Mouse (Mus musculus) lung, embryonic 14.5 days (tissue): Measurements from ENCODE around the gene Prph2. TPM values are rescaled to one million over a fixed set of nuclear protein-coding genes. Genes with fewer than 3 reads are reported as not detected.

Experiments used
- ATAC-seq: fragments of 200-750 bp; cut with Nextera tagmentation; 2 replicates; pipeline ENCODE4 v1.8.0; 2017; ENCODE audit warnings: mild to moderate bottlenecking, moderate TSS enrichment, moderate library complexity; ENCODE audit not compliant: insufficient read depth
- DNase-seq: peaks from one replicate; pipeline ENCODE4 v3.0.0-alpha.2; 2015
- H3K27ac ChIP-seq: fragments of 300-500 bp; sonication (generic); 2 replicates; pipeline ENCODE4 v1.5.1; 2014; ENCODE audit warnings: low read depth, mild to moderate bottlenecking, moderate library complexity
- H3K27me3 ChIP-seq: fragments of 300-500 bp; sonication (generic); 2 replicates; pipeline ENCODE4 v1.6.1; 2014; ENCODE audit warnings: low read length, control low read depth; ENCODE audit not compliant: insufficient read depth
- H3K36me3 ChIP-seq: fragments of 300-500 bp; sonication (generic); 2 replicates; pipeline ENCODE4 v1.6.1; 2014; ENCODE audit warnings: control low read depth; ENCODE audit not compliant: insufficient read depth
- H3K4me1 ChIP-seq: fragments of 300-500 bp; sonication (generic); 2 replicates; pipeline ENCODE4 v1.6.1; 2014; ENCODE audit warnings: antibody characterized with exemption, control low read depth; ENCODE audit not compliant: insufficient read depth
- H3K4me2 ChIP-seq: fragments of 300-500 bp; sonication (generic); 2 replicates; pipeline ENCODE4 v1.6.1; 2014; ENCODE audit warnings: mild to moderate bottlenecking
- H3K4me3 ChIP-seq: fragments of 300-500 bp; sonication (generic); 2 replicates; pipeline ENCODE4 v1.5.1; 2014; ENCODE audit warnings: low read depth, low read length
- H3K9ac ChIP-seq: fragments of 300-500 bp; sonication (generic); 2 replicates; pipeline ENCODE4 v1.6.1; 2014
- H3K9me3 ChIP-seq: fragments of 300-500 bp; sonication (generic); 2 replicates; pipeline ENCODE4 v1.6.1; 2016; ENCODE audit warnings: low read depth, low read length, control low read depth
- CTCF ChIP-seq: IDR thresholded peaks from 2 replicates; pipeline ENCODE4 v1.5.1; 2016; ENCODE audit warnings: antibody characterized with exemption, low read depth
- WGBS: fragments of 180-500 bp; shearing (Covaris S2); extraction: QIAGEN DNeasy Blood & Tissue Kit; methylation state at CpG from one replicate; pipeline ENCODE4 v1.1.7; 2014; 5-methylcytosine and 5-hydroxymethylcytosine counted together
- polyA plus RNA-seq: library from polyadenylated mRNA; unstranded; fragments of >200 nt; fragmentation: Nextera tagmentation; extraction: Ambion mirVana; gene quantifications from 2 replicates; pipeline ENCODE4 v1.2.1, GENCODE M21; 2014

Gene Prph2
- polyA plus RNA-seq, 1 experiment from 2014 or later: not detected

DNA sequence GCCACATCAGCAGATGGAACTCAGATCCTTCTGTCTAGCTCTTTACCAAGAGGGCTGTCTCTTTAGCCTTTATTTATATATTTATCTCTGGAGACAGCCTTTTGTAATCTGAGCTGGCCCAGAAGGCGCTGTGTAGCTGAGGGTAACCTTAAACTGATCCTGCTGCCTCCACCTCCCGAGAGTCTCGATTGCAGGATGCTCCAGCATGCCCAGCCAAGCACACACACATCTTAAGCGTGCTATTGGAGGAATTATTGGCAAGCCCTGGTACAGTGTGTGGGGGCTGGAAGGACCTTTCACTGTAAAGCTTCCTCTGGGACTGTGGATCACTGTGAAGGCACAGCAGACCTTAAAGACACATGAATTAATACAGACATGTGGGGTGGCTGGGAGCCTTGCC is 8.7 kb downstream of the Prph2 start:
- Histone ChIP-seq H3K36me3 (no peaks in the 10 kb centered on the region), H3K4me1 (no peaks in the 10 kb centered on the region), H3K4me2 (no peak overlapping the region), H3K9me3 (no peaks in the 10 kb centered on the region), H3K27ac (no peak overlapping the region), H3K9ac (no peak overlapping the region), H3K4me3 (no peak overlapping the region), H3K27me3 (no peaks in the 10 kb centered on the region)
- no peak for DNase-seq
- no peak for ATAC-seq
- 15% methylated on average over 4 of the region's 4 CpGs for WGBS
- TF ChIP-seq CTCF: no peak

DNA sequence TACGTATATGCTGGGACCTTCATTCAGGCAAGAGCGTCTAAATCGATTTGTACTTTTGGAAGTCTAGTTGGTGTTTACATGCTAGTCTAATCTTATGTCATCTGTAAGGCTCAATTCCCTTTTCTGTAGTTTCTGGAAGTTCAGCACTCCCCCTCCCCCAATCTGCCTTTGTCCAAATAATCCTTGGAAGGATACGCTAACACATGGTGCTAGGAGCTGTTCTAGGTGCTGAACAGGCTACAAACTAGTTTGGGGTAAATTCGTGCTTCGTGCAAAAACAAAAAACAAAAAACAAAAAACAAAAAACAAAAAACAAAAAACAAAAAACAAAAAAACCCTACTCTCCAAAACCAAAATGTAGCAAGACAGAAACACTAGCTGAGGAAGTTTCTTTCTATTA is 10.6 kb downstream of the Prph2 start:
- Histone ChIP-seq H3K9ac (no peak overlapping the region), H3K36me3 (no peaks in the 10 kb centered on the region), H3K27me3 (no peaks in the 10 kb centered on the region), H3K9me3 (no peaks in the 10 kb centered on the region), H3K4me2 (no peak overlapping the region), H3K4me1 (no peaks in the 10 kb centered on the region), H3K27ac (no peak overlapping the region), H3K4me3 (no peak overlapping the region)
- 46% methylated on average over 6 of the region's 6 CpGs for WGBS
- ATAC-seq (no peak), DNase-seq (peak; percentile 88)
- no peak for TF ChIP-seq CTCF

DNA sequence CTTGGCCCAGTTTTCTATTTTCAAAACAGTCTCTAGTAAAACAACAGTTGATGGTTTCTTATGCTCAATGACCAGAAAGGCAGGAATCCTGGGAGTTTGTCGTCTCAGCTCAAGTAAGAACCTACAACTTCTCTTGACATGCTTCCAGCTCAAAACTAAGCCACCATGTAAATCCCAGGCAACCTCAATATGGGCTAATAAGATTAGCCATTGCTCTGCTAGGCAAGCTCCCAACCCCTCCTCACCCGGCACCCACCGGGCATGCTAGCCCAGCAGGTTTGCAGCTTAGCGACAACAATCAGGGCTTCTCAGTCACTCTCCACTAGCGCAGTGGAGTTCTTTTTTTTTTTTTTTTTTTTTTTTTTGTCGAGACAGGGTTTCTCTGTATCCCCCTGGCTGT is 15.9 kb downstream of the Prph2 start:
- WGBS: 55% methylated on average over 5 of the region's 6 CpGs

DNA sequence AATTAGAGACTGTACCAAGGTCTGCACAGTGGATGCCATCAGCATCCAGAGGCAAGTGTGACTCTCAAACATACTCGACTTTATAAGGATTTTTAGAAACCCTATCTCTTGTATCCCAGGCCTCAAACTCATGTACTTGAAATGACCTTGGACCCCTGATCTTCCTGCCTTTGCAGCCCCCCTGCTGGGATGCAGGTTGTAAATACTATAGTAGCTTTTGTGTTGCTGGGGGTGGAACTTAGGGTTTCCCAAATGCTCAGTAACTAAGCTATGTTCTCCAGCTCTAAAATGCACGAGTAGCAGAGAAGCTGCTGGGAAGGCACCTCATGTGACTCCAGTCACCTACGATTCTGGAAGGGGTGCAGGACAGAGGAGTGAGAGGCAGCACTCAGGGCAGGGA is 16.7 kb downstream of the Prph2 start:
- Histone ChIP-seq H3K9me3 (no peaks in the 10 kb centered on the region), H3K4me1 (no peaks in the 10 kb centered on the region), H3K4me3 (no peak overlapping the region), H3K27me3 (no peaks in the 10 kb centered on the region), H3K4me2 (no peak overlapping the region), H3K9ac (no peak overlapping the region), H3K27ac (no peak overlapping the region), H3K36me3 (peaks cover 41% of the 10 kb centered on the region)
- no peak for TF ChIP-seq CTCF
- WGBS: 67% methylated on average over 3 of the region's 3 CpGs
- DNase-seq (no peak), ATAC-seq (no peak)

More for the DNA sequence above, 15.9 kb downstream of the Prph2 start:
- H3K27ac ChIP-seq: no peak overlapping the region
- no peak overlapping the region for H3K9ac ChIP-seq
- no peak overlapping the region for H3K4me3 ChIP-seq
- H3K4me1 ChIP-seq: no peaks in the 10 kb centered on the region
- H3K9me3 ChIP-seq: no peaks in the 10 kb centered on the region
- TF ChIP-seq CTCF: no peak
- no peak overlapping the region for H3K4me2 ChIP-seq
- peaks cover 34% of the 10 kb centered on the region for H3K36me3 ChIP-seq
- ATAC-seq (no peak), DNase-seq (no peak)
- no peaks in the 10 kb centered on the region for H3K27me3 ChIP-seq

DNA sequence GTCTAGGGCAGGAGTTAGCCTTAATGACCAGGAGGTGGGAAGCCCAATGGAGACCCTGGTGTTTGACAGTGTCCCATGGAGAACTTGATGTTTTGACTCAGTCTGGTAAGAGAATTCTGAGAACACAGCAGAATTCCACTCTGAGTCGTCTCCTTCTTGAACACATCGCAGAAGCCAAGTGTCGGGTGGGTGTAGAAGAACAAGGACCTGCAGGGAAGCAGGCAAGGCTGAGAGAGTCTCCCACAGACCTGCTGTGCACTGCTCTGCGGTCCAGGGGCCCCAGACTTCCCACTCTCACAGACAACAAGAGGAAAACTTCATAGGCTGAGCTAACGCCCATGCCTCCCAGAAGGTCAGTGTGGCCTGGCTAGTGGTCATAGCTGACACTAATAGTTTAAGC is 17.5 kb downstream of the Prph2 start:
- no peak for TF ChIP-seq CTCF
- ATAC-seq (no peak), DNase-seq (no peak)
- Histone ChIP-seq H3K9ac (no peak overlapping the region), H3K4me3 (no peak overlapping the region), H3K27ac (no peak overlapping the region), H3K4me2 (no peak overlapping the region), H3K4me1 (no peaks in the 10 kb centered on the region), H3K9me3 (no peaks in the 10 kb centered on the region), H3K36me3 (peaks cover 50% of the 10 kb centered on the region), H3K27me3 (no peaks in the 10 kb centered on the region)
- 86% methylated on average over 5 of the region's 5 CpGs for WGBS

DNA sequence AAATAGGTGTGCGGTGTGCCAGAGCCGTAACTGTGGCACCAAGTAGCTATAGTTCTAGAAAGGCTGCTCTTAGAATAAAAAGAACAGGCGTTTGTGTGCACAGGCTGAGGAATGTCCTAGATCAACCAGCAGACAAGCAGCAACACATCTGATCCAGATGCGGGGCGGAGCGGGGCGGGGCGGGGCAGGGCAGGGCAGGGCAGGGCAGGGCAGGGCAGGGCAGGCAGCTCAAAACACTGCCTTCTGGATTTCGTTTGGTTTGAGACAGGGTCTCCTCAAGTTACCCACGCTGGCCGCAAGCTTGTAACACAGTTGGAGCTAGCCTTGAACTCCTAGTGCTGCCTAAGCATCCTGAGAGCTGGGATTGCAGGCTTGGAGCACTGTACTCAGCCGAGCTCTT is 19.0 kb downstream of the Prph2 start:
- TF ChIP-seq CTCF: no peak
- Histone ChIP-seq H3K27me3 (no peaks in the 10 kb centered on the region), H3K4me3 (no peak overlapping the region), H3K9ac (no peak overlapping the region), H3K27ac (no peak overlapping the region), H3K4me1 (no peaks in the 10 kb centered on the region), H3K9me3 (no peaks in the 10 kb centered on the region), H3K36me3 (peaks cover 65% of the 10 kb centered on the region), H3K4me2 (no peak overlapping the region)
- 77% methylated on average over 12 of the region's 12 CpGs for WGBS
- ATAC-seq (no peak), DNase-seq (no peak)

DNA sequence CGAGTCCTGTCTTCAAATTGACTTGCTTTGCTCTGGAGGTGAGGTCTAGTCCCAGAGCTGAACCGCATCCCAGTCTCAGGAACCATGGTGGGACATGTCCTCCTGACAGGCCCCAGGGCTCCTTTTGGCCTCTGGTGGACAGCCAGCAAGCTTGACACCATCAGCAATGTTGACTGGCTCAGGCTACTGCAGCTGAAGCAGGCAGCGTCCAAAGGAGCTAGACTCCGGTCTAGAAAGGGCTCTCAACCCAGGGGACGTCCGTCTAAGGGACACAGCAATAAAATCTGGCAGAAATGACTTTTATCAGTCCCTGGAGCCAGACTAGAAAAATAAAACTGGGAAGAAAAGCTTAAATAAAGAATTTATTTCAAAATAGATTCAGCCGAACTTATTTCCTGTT is 19.6 kb downstream of the Prph2 start:
- Histone ChIP-seq H3K36me3 (peaks cover 71% of the 10 kb centered on the region), H3K4me2 (no peak overlapping the region), H3K9me3 (no peaks in the 10 kb centered on the region), H3K9ac (no peak overlapping the region), H3K4me3 (no peak overlapping the region), H3K27me3 (no peaks in the 10 kb centered on the region), H3K27ac (no peak overlapping the region), H3K4me1 (no peaks in the 10 kb centered on the region)
- 83% methylated on average over 7 of the region's 7 CpGs for WGBS
- no peak for TF ChIP-seq CTCF
- no peak for ATAC-seq
- no peak for DNase-seq

DNA sequence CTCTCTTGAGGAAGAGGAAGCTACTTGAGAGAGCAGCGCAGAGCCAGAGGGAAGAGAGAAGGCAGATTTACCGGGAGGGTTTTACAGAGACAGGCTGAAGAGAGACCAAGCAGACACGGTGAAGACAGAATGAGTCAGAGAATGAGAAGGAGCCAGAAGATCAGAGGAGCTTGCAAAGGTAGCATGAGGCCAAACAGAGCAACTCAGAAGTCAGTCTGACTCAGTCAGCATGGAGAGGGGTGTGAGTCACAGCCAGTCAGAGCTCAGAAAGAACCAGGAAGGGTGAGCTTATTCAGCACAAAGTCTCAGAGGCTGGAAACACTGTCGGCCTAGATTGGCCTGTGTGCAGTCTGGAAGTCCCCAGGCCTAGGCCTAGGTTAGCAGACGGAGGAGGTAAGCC is 22.7 kb downstream of the Prph2 start:
- ATAC-seq: no peak
- H3K9ac ChIP-seq: no peak overlapping the region
- DNase-seq: no peak
- H3K36me3 ChIP-seq: peaks cover 95% of the 10 kb centered on the region
- no peak overlapping the region for H3K4me2 ChIP-seq
- H3K27ac ChIP-seq: no peak overlapping the region
- no peaks in the 10 kb centered on the region for H3K9me3 ChIP-seq
- no peaks in the 10 kb centered on the region for H3K4me1 ChIP-seq
- TF ChIP-seq CTCF: no peak
- H3K4me3 ChIP-seq: no peak overlapping the region
- WGBS: 89% methylated on average over 5 of the region's 5 CpGs
- no peaks in the 10 kb centered on the region for H3K27me3 ChIP-seq
